Mouse (Mus musculus) hindbrain, embryonic 16.5 days (tissue): ENCODE data around the gene Nek9. TPM values are rescaled to one million over a fixed set of nuclear protein-coding genes. Genes with fewer than 3 reads are reported as not detected.
"Not testable (repeated sequence)": the region's sequence is repeated elsewhere in the genome, so short reads cannot be mapped to it uniquely, and the experiment has no call there.

Experiments
- ATAC-seq: fragments of 200-750 bp; cut with Nextera tagmentation; 2 replicates; pipeline ENCODE4 v1.8.0; 2017; ENCODE audit warnings: moderate TSS enrichment, moderate library complexity
- H3K27ac ChIP-seq: fragments of 300-500 bp; sonication (generic); 2 replicates; pipeline ENCODE4 v1.5.1; 2014; ENCODE audit warnings: low read depth, mild to moderate bottlenecking, control low read depth, low read length, moderate library complexity
- H3K27me3 ChIP-seq: fragments of 300-500 bp; sonication (generic); replicated peaks from 2 replicates; pipeline ENCODE4 v1.6.1; 2014; ENCODE audit warnings: low read length; ENCODE audit not compliant: control insufficient read depth, insufficient read depth
- H3K36me3 ChIP-seq: fragments of 300-500 bp; sonication (generic); 2 replicates; pipeline ENCODE4 v1.6.1; 2014; ENCODE audit warnings: mild to moderate bottlenecking, low read length, moderate library complexity, mixed read lengths; ENCODE audit not compliant: control insufficient read depth, insufficient read depth
- H3K4me1 ChIP-seq: fragments of 300-500 bp; sonication (generic); 2 replicates; pipeline ENCODE4 v1.6.1; 2014; ENCODE audit warnings: low read depth, low read length; ENCODE audit not compliant: control insufficient read depth, insufficient read depth
- H3K4me2 ChIP-seq: fragments of 300-500 bp; sonication (generic); 2 replicates; pipeline ENCODE4 v1.6.1; 2014; ENCODE audit warnings: mild to moderate bottlenecking, low read length, control low read depth, moderate library complexity
- H3K4me3 ChIP-seq: fragments of 300-500 bp; sonication (generic); 2 replicates; pipeline ENCODE4 v1.5.1; 2014; ENCODE audit warnings: mild to moderate bottlenecking, low read length, control low read depth, moderate library complexity
- H3K9ac ChIP-seq: fragments of 300-500 bp; sonication (generic); 2 replicates; pipeline ENCODE4 v1.6.1; 2014; ENCODE audit warnings: low read depth, mild to moderate bottlenecking, control low read depth, low read length, moderate library complexity
- H3K9me3 ChIP-seq: fragments of 300-500 bp; sonication (generic); 2 replicates; pipeline ENCODE4 v1.6.1; 2014; ENCODE audit warnings: mild to moderate bottlenecking, low read length, moderate library complexity; ENCODE audit not compliant: control insufficient read depth
- WGBS: fragments of 180-500 bp; shearing (Covaris S2); extraction: QIAGEN DNeasy Blood & Tissue Kit; methylation state at CpG from one replicate; pipeline ENCODE4 v1.1.7; 2014; 5-methylcytosine and 5-hydroxymethylcytosine counted together
- polyA plus RNA-seq: library from polyadenylated mRNA; unstranded; fragments of >200 nt; fragmentation: Nextera tagmentation; extraction: Ambion mirVana; gene quantifications from 2 replicates; pipeline ENCODE4 v1.2.1, GENCODE M21; 2015

Nek9 gene
- polyA plus RNA-seq, 1 experiment from 2014 or later = 9.9 TPM

GRCm38 (mm10) chr12:85288486-85289156 lies 50.5 kb downstream of the Nek9 start, which contains the start of gene Zc2hc1c:
Gene Zc2hc1c, plus strand, starts transcription at chr12:85288591.
- Histone ChIP-seq H3K36me3 (no peaks in the 10 kb centered on the region), H3K4me1 (peaks cover 11% of the 10 kb centered on the region), H3K4me2 (peak within 1 kb of the TSS; percentile 85), H3K27ac (no peak within 1 kb of the TSS; the same call in 1 of the 2 replicates), H3K27me3 (no peaks in the 10 kb centered on the region), H3K9ac (peak within 1 kb of the TSS; percentile 58), H3K9me3 (no peaks in the 10 kb centered on the region; the same call in 1 of the 2 replicates), H3K4me3 (peak within 1 kb of the TSS; percentile 53)
- 3% methylated on average over 29 of the region's 31 CpGs for WGBS
- peak; percentile 93 for ATAC-seq

DNA sequence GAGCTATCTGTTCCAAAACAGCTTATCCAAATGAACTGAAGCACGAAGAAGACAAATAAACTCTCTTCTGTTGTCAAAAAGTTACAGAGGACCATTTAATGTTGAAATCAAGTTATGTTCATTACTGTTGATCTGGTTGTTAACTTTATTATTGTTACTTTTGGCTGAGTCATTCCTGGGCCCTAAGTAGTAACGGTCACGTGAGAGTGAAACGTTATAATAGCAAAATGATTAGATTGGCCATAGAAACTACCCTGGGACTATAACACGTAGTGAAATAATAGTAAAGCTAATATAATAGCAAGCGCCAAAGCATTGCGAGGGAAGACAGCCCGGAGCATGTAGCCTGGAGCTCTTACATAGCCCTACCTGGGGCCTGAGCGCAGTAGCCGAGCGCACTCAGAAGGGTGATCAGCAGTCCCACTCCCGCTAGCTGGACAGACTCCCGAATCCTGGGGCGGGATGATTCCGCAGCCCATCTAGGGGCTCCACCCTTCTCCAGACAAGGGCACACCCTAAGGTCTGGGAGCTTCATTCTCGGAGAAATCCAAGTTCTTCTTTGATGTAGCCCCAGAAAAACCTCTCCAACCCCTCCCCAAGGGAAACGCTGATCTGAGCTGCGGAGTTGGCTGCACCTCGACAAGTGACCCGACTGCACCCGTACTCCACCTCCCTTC lies 51.2 kb downstream of the Nek9 start, which contains the start of gene Acyp1:
Gene Acyp1 (minus strand): TSS at position 630 of the 677 bp plus-strand sequence.
- Histone ChIP-seq H3K9me3 (no peaks in the 10 kb centered on the region), H3K4me2 (peak within 1 kb of the TSS; percentile 85), H3K36me3 (no peaks in the 10 kb centered on the region), H3K4me1 (peaks cover 11% of the 10 kb centered on the region), H3K4me3 (peak within 1 kb of the TSS; percentile 53), H3K27ac (no peak within 1 kb of the TSS; the same call in 1 of the 2 replicates), H3K9ac (peak within 1 kb of the TSS; percentile 58), H3K27me3 (no peaks in the 10 kb centered on the region)
- WGBS = 9% methylated on average over 20 of the region's 21 CpGs
- ATAC-seq = peak; percentile 62

- Histone ChIP-seq H3K4me2 (no peak overlapping the region), H3K9me3 (no peaks in the 10 kb centered on the region), H3K4me1 (peaks cover 11% of the 10 kb centered on the region), H3K27me3 (no peaks in the 10 kb centered on the region), H3K4me3 (no peak overlapping the region), H3K36me3 (no peaks in the 10 kb centered on the region), H3K9ac (no peak overlapping the region), H3K27ac (no peak overlapping the region)
- 45% methylated on average over 2 of the region's 5 CpGs for WGBS
- ATAC-seq = no peak
These were observed 52.2 kb downstream of the Nek9 start for GRCm38 (mm10) chr12:85286941-85287340.

GRCm38 (mm10) chr12:85284996-85285395 lies 54.2 kb downstream of the Nek9 start:
- Histone ChIP-seq H3K9me3 (no peaks in the 10 kb centered on the region), H3K9ac (no peak overlapping the region), H3K4me3 (no peak overlapping the region), H3K36me3 (no peaks in the 10 kb centered on the region), H3K4me1 (peaks cover 11% of the 10 kb centered on the region), H3K27me3 (no peaks in the 10 kb centered on the region), H3K4me2 (no peak overlapping the region), H3K27ac (no peak overlapping the region)
- ATAC-seq = no peak
- WGBS = 96% methylated on average over 4 of the region's 4 CpGs

DNA sequence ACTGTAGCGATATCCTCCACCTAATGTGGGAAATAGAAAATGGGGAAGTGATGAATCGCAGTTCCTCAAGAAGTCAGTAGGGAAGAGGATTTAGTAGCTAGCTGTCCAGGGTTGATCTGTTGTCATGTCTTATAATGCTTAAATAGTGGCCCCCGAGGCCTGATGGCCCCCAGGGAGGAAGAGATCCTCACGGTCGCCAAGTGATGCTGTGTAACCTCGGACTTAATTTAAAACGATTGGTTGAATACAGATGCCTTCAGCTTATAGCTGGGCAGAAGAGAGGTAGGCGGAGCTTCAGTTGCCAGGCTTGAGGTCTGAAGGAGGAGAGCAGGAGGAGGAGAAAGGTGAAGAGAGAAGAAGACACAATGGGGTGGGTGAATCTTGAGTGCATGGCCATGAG lies 54.8 kb downstream of the Nek9 start:
- Histone ChIP-seq H3K4me1 (peaks cover 14% of the 10 kb centered on the region), H3K9me3 (no peaks in the 10 kb centered on the region), H3K27me3 (no peaks in the 10 kb centered on the region), H3K36me3 (no peaks in the 10 kb centered on the region), H3K27ac (no peak overlapping the region), H3K4me3 (no peak overlapping the region), H3K9ac (no peak overlapping the region), H3K4me2 (no peak overlapping the region)
- no peak for ATAC-seq
- whole genome bisulfite sequencing = 64% methylated on average over 8 of the region's 8 CpGs

GRCm38 (mm10) chr12:85281756-85282155 lies 57.4 kb downstream of the Nek9 start:
- not testable (repeated sequence) for H3K9ac ChIP-seq, H3K4me2 ChIP-seq, H3K36me3 ChIP-seq, H3K4me1 ChIP-seq, H3K9me3 ChIP-seq, H3K27me3 ChIP-seq, H3K4me3 ChIP-seq, ATAC-seq, H3K27ac ChIP-seq
- 90% methylated on average over 1 of the region's 4 CpGs for WGBS

- peak overlapping the region; percentile 95 for H3K4me2 ChIP-seq
- H3K4me3 ChIP-seq = peak overlapping the region; percentile 85
- H3K4me1 ChIP-seq = peaks cover 6% of the 10 kb centered on the region
- peak; percentile 3; the same call in 1 of the 2 replicates for ATAC-seq
- WGBS = 52% methylated on average over 12 of the region's 12 CpGs
- H3K9me3 ChIP-seq = no peaks in the 10 kb centered on the region
- no peak overlapping the region; the same call in 1 of the 2 replicates for H3K27ac ChIP-seq
- H3K27me3 ChIP-seq = no peaks in the 10 kb centered on the region
- H3K36me3 ChIP-seq = no peaks in the 10 kb centered on the region
- no peak overlapping the region for H3K9ac ChIP-seq
These were observed 58.1 kb downstream of the Nek9 start for GRCm38 (mm10) chr12:85280845-85281651.

- Histone ChIP-seq H3K27ac (peak overlapping the region; percentile 82), H3K9ac (peak overlapping the region; percentile 89), H3K4me2 (peak overlapping the region; percentile 95), H3K4me3 (peak overlapping the region; percentile 85), H3K27me3 (no peaks in the 10 kb centered on the region), H3K9me3 (no peaks in the 10 kb centered on the region), H3K36me3 (no peaks in the 10 kb centered on the region), H3K4me1 (peaks cover 6% of the 10 kb centered on the region)
- ATAC-seq = peak; percentile 99
- 0% methylated on average over 31 of the region's 31 CpGs for WGBS
These were observed 58.9 kb downstream of the Nek9 start for GRCm38 (mm10) chr12:85280105-85280844.
